Mouse (Mus musculus): Measurements from ENCODE around the gene Kcna4.

GRCm38 (mm10) chr2:107306077-107306476, 15.6 kb downstream of the Kcna4 start:
- TF ChIP-seq CTCF (IDR thresholded peaks at IDR 0.05; ENCODE audit: low read depth, low read length) = no peak
- no peak for TF ChIP-seq GATA2 (IDR thresholded peaks at IDR 0.05; ENCODE audit: borderline replicate concordance, low read depth, low read length)
- no peak for TF ChIP-seq POLR2AphosphoS5 (IDR thresholded peaks at IDR 0.05; ENCODE audit: insufficient replicate concordance, low read depth, low read length)

Data from G1E (cell line).